Mouse (Mus musculus): Measurements from ENCODE around the gene Rgl1. TPM values are rescaled to one million over a fixed set of nuclear protein-coding genes. Genes with fewer than 3 reads are reported as not detected.

Rgl1 gene
- total and polyA plus RNA-seq, 2 experiments from 2014 or later: 16.2 to 16.9 TPM

DNA sequence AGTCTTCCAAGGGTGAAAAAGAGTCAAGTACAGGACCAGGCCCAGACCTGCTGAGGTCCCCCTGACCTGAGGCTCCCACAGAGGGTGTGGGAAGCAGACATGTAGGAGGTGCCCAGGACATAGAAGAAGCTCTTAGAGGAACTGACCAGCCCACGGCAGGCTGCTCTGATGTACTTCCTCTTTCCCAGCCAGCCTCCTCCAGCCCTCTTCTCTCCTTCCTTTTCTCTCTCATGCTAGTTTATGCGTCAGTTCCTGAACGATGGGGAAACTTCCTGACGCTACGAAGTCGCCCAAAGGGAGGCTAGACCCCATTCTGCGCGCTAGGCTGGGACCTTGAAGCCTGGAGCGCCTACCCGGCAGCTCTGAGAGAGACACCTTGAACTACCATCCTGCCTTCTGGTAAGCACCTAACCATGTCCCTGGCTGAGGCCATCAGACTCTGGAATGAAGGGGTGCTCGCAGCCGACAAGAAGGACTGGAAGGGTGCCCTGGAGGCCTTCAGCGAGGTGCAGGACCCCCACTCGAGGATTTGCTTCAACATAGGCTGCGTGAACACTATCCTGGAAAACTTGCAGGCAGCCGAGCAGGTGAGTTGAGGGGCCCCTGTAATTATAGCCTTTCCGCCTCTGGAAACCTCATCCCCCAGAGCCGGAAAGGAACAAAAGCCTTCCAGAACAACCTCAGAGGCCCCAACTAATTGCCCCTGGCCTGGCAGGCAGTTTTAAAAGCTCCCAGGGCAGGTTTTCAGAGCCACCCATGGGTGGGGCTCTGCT, 41.7 kb upstream of the Rgl1 start:
- no peak for ATAC-seq (ENCODE audit: low FRiP score)
- DNase-seq (ENCODE audit: low spot score): no peak
- Histone ChIP-seq H3K27ac (ENCODE audit: low read depth, low read length) (no peak overlapping the region), H3K36me3 (ENCODE audit: insufficient read depth, low read length) (no peaks in the 10 kb centered on the region), H3K4me3 (ENCODE audit: low read depth, low read length) (no peak overlapping the region), H3K4me2 (ENCODE audit: low read depth, low read length, poor library complexity, severe bottlenecking) (no peak overlapping the region), H3K9me3 (ENCODE audit: low read length) (no peaks in the 10 kb centered on the region), H3K9ac (replicated peaks; ENCODE audit: low read length, poor library complexity, severe bottlenecking) (no peak overlapping the region), H3K4me1 (ENCODE audit: insufficient read depth, low read length) (no peaks in the 10 kb centered on the region), H3K27me3 (ENCODE audit: insufficient read depth, low read length) (no peaks in the 10 kb centered on the region)
- no peak for TF ChIP-seq CTCF (IDR thresholded peaks at IDR 0.05)
- WGBS: 80% methylated on average over 18 of the region's 18 CpGs

DNA sequence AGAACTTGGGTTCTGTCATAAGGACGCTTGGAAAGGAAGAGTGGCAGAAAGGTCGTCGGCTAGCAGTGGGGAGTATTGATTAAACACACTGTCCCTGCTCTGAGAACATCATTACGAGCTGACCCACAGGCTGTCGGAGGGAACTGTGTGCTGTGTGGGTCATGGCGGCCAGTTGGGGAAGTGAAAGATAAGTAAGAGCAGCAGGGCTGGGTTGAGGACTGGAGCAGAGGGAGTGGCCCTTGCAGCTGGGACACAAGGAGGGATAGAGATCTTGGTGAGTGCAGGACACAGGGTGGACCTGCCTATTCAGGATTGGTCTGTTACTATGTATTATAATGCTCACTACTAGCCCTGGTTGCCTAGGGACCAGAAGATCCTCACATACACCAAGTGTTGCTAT, 38.8 kb upstream of the Rgl1 start:
- no peak for TF ChIP-seq CTCF (IDR thresholded peaks at IDR 0.05)
- Histone ChIP-seq H3K9ac (replicated peaks; ENCODE audit: low read length, poor library complexity, severe bottlenecking) (no peak overlapping the region), H3K4me1 (ENCODE audit: insufficient read depth, low read length) (no peaks in the 10 kb centered on the region), H3K4me2 (ENCODE audit: low read depth, low read length, poor library complexity, severe bottlenecking) (no peak overlapping the region), H3K27ac (ENCODE audit: low read depth, low read length) (no peak overlapping the region), H3K4me3 (ENCODE audit: low read depth, low read length) (no peak overlapping the region), H3K36me3 (ENCODE audit: insufficient read depth, low read length) (no peaks in the 10 kb centered on the region), H3K9me3 (ENCODE audit: low read length) (no peaks in the 10 kb centered on the region), H3K27me3 (ENCODE audit: insufficient read depth, low read length) (no peaks in the 10 kb centered on the region)
- WGBS: 84% methylated on average over 6 of the region's 6 CpGs
- ATAC-seq (ENCODE audit: low FRiP score) (no peak), DNase-seq (ENCODE audit: low spot score) (no peak)

DNA sequence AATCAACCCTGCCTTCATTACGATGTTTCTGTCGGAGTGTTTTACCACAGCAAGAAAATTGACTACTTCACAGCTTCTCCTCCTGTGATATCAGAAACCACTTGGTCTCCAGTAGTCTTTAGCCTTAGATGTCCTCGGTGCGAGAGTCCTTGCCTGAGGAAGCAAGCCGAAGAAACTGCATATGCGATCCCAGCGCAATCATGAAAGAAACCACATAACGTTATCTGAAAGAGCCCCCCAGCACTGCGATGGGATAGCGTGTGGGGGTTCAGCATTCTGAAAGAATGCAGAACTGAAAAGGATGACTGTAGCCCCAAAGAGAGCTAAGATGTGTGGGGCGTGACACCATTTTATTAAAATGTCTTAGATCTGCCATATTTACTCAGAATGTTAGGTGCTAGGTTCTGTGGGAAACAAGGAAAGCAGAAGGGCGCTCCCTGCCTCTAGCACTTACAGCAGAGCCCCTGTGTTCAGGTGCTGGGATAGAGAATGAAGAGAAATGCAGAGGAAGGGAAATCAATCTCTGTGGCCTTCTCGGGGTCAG, 34.6 kb upstream of the Rgl1 start:
- WGBS: 86% methylated on average over 13 of the region's 13 CpGs
- no peak for DNase-seq (ENCODE audit: low spot score)
- TF ChIP-seq CTCF (IDR thresholded peaks at IDR 0.05): no peak

GRCm38 (mm10) chr1:152799897-152800296, 33.7 kb upstream of the Rgl1 start, which contains the start of gene Ncf2:
Gene Ncf2, plus strand, starts transcription at chr1:152800194.
- DNase-seq (ENCODE audit: low spot score): no peak
- H3K9me3 ChIP-seq (ENCODE audit: low read length): no peaks in the 10 kb centered on the region
- H3K36me3 ChIP-seq (ENCODE audit: insufficient read depth, low read length): no peaks in the 10 kb centered on the region
- no peak within 1 kb of the TSS for H3K4me2 ChIP-seq (ENCODE audit: low read depth, low read length, poor library complexity, severe bottlenecking)
- H3K27me3 ChIP-seq (ENCODE audit: insufficient read depth, low read length): no peaks in the 10 kb centered on the region
- no peak within 1 kb of the TSS for H3K27ac ChIP-seq (ENCODE audit: low read depth, low read length)
- no peak within 1 kb of the TSS for H3K9ac ChIP-seq (replicated peaks; ENCODE audit: low read length, poor library complexity, severe bottlenecking)
- no peak for ATAC-seq (ENCODE audit: low FRiP score)
- no peak for TF ChIP-seq CTCF (IDR thresholded peaks at IDR 0.05)
- no peak within 1 kb of the TSS for H3K4me3 ChIP-seq (ENCODE audit: low read depth, low read length)
- WGBS: 14% methylated on average over 2 of the region's 2 CpGs
- no peaks in the 10 kb centered on the region for H3K4me1 ChIP-seq (ENCODE audit: insufficient read depth, low read length)

More for the DNA sequence above, 34.6 kb upstream of the Rgl1 start:
- no peaks in the 10 kb centered on the region for H3K4me1 ChIP-seq (ENCODE audit: insufficient read depth, low read length)
- H3K27ac ChIP-seq (ENCODE audit: low read depth, low read length): no peak overlapping the region
- ATAC-seq (ENCODE audit: low FRiP score): no peak
- no peak overlapping the region for H3K4me3 ChIP-seq (ENCODE audit: low read depth, low read length)
- no peaks in the 10 kb centered on the region for H3K9me3 ChIP-seq (ENCODE audit: low read length)
- no peaks in the 10 kb centered on the region for H3K27me3 ChIP-seq (ENCODE audit: insufficient read depth, low read length)
- no peaks in the 10 kb centered on the region for H3K36me3 ChIP-seq (ENCODE audit: insufficient read depth, low read length)
- H3K4me2 ChIP-seq (ENCODE audit: low read depth, low read length, poor library complexity, severe bottlenecking): no peak overlapping the region
- no peak overlapping the region for H3K9ac ChIP-seq (replicated peaks; ENCODE audit: low read length, poor library complexity, severe bottlenecking)

DNA sequence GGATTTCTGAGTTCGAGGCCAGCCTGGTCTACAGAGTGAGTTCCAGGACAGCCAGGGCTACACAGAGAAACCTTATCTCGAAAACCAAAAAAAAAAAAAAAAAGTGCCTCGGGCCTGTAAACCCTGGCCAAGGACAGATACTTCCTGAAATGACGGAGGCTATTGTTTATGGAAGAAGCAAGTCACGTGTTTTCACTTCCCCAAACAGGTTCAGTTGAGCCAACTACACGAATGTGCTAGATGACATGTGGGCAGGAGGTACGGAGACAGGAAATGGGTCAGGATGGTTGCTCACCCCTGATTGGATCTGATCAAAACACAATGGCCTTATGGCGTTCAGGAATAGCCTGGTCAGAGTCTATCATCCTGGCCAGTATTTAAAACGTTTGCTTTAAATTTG, 32.0 kb upstream of the Rgl1 start:
- WGBS: 84% methylated on average over 9 of the region's 9 CpGs
- Histone ChIP-seq H3K9me3 (ENCODE audit: low read length) (no peaks in the 10 kb centered on the region), H3K4me3 (ENCODE audit: low read depth, low read length) (no peak overlapping the region), H3K4me1 (ENCODE audit: insufficient read depth, low read length) (no peaks in the 10 kb centered on the region), H3K9ac (replicated peaks; ENCODE audit: low read length, poor library complexity, severe bottlenecking) (no peak overlapping the region), H3K4me2 (ENCODE audit: low read depth, low read length, poor library complexity, severe bottlenecking) (no peak overlapping the region), H3K27me3 (ENCODE audit: insufficient read depth, low read length) (no peaks in the 10 kb centered on the region), H3K36me3 (ENCODE audit: insufficient read depth, low read length) (no peaks in the 10 kb centered on the region), H3K27ac (ENCODE audit: low read depth, low read length) (no peak overlapping the region)
- ATAC-seq (ENCODE audit: low FRiP score) (no peak), DNase-seq (ENCODE audit: low spot score) (no peak)
- no peak for TF ChIP-seq CTCF (IDR thresholded peaks at IDR 0.05)

GRCm38 (mm10) chr1:152796683-152797263, 30.6 kb upstream of the Rgl1 start:
- Histone ChIP-seq H3K27me3 (ENCODE audit: insufficient read depth, low read length) (no peaks in the 10 kb centered on the region), H3K4me1 (ENCODE audit: insufficient read depth, low read length) (no peaks in the 10 kb centered on the region), H3K9ac (replicated peaks; ENCODE audit: low read length, poor library complexity, severe bottlenecking) (no peak overlapping the region), H3K4me3 (ENCODE audit: low read depth, low read length) (no peak overlapping the region), H3K9me3 (ENCODE audit: low read length) (no peaks in the 10 kb centered on the region), H3K4me2 (ENCODE audit: low read depth, low read length, poor library complexity, severe bottlenecking) (no peak overlapping the region), H3K27ac (ENCODE audit: low read depth, low read length) (no peak overlapping the region), H3K36me3 (ENCODE audit: insufficient read depth, low read length) (no peaks in the 10 kb centered on the region)
- WGBS: 80% methylated on average over 8 of the region's 8 CpGs
- DNase-seq (ENCODE audit: low spot score) (no peak), ATAC-seq (ENCODE audit: low FRiP score) (no peak)
- no peak for TF ChIP-seq CTCF (IDR thresholded peaks at IDR 0.05)

Data from midbrain, postnatal 0 days (tissue).